Mouse (Mus musculus): ENCODE data around the gene Coro6. TPM values are rescaled to one million over a fixed set of nuclear protein-coding genes. Genes with fewer than 3 reads are reported as not detected.

Coro6 gene
- polyA plus RNA-seq, 1 experiment, result 0.42 TPM

- 45% methylated on average over 14 of the region's 14 CpGs for WGBS
- DNase-seq (ENCODE audit: low read depth, low spot score), result no peak
These were observed 44.1 kb downstream of the Coro6 start for GRCm38 (mm10) chr11:77506273-77506672.

- no peak for DNase-seq (ENCODE audit: low read depth, low spot score)
- WGBS, result 89% methylated on average over 6 of the region's 6 CpGs
These were observed 44.7 kb downstream of the Coro6 start for GRCm38 (mm10) chr11:77506941-77507340.

- WGBS, result 75% methylated on average over 4 of the region's 4 CpGs
- DNase-seq (ENCODE audit: low read depth, low spot score), result no peak
These were observed 45.2 kb downstream of the Coro6 start for GRCm38 (mm10) chr11:77507426-77507825.

GRCm38 (mm10) chr11:77508068-77509021 lies 46.1 kb downstream of the Coro6 start:
- no peak for DNase-seq (ENCODE audit: low read depth, low spot score)
- 28% methylated on average over 49 of the region's 49 CpGs for WGBS

- 68% methylated on average over 5 of the region's 5 CpGs for WGBS
These were observed 49.1 kb downstream of the Coro6 start for GRCm38 (mm10) chr11:77511336-77511735.

GRCm38 (mm10) chr11:77512891-77513810 lies 50.9 kb downstream of the Coro6 start:
- DNase-seq (ENCODE audit: low read depth, low spot score), result no peak

More at GRCm38 (mm10) chr11:77511336-77511735, 49.1 kb downstream of the Coro6 start:
- DNase-seq (ENCODE audit: low read depth, low spot score), result no peak

GRCm38 (mm10) chr11:77513811-77514170 lies 51.6 kb downstream of the Coro6 start:
- no peak for DNase-seq (ENCODE audit: low read depth, low spot score)
- 12% methylated on average over 10 of the region's 10 CpGs for WGBS

More at GRCm38 (mm10) chr11:77512891-77513810, 50.9 kb downstream of the Coro6 start:
- under 1% methylated on average over 74 of the region's 84 CpGs for WGBS

GRCm38 (mm10) chr11:77514281-77514831 lies 52.1 kb downstream of the Coro6 start:
- WGBS, result 21% methylated on average over 19 of the region's 19 CpGs

GRCm38 (mm10) chr11:77514832-77515636 lies 52.8 kb downstream of the Coro6 start, which contains the start of gene Abhd15:
Gene Abhd15 (plus strand): TSS chr11:77515121.
- DNase-seq (ENCODE audit: low read depth, low spot score), result no peak
- under 1% methylated on average over 72 of the region's 72 CpGs for WGBS

More at GRCm38 (mm10) chr11:77514281-77514831, 52.1 kb downstream of the Coro6 start:
- no peak for DNase-seq (ENCODE audit: low read depth, low spot score)

GRCm38 (mm10) chr11:77515637-77516552 lies 53.7 kb downstream of the Coro6 start, which contains the start of gene Trp53i13:
Gene Trp53i13 (minus strand): TSS chr11:77515980.
- 9% methylated on average over 39 of the region's 39 CpGs for WGBS
- DNase-seq (ENCODE audit: low read depth, low spot score), result no peak

GRCm38 (mm10) chr11:77516553-77517425 lies 54.6 kb downstream of the Coro6 start:
- WGBS, result 91% methylated on average over 5 of the region's 5 CpGs
- no peak for DNase-seq (ENCODE audit: low read depth, low spot score)

GRCm38 (mm10) chr11:77518051-77518798 lies 56.0 kb downstream of the Coro6 start:
- no peak for DNase-seq (ENCODE audit: low read depth, low spot score)
- WGBS, result 76% methylated on average over 27 of the region's 27 CpGs

GRCm38 (mm10) chr11:77519043-77519442 lies 56.8 kb downstream of the Coro6 start, which contains the start of gene Gm10392:
Gene Gm10392 (minus strand): TSS chr11:77519198.
- 70% methylated on average over 5 of the region's 5 CpGs for WGBS
- DNase-seq (ENCODE audit: low read depth, low spot score), result no peak

Measured in large intestine, adult 2 months (tissue).